Mouse (Mus musculus) gastrocnemius, adult 2 months (tissue): ENCODE data around the gene Schip1. TPM values are rescaled to one million over a fixed set of nuclear protein-coding genes. Genes with fewer than 3 reads are reported as not detected.

Experiments
- DNase-seq: peaks from one replicate; pipeline ENCODE4 v3.0.0; 2022
- H3K27ac ChIP-seq: fragments of 200-600 bp; 2 replicates; pipeline ENCODE4 v1.8.1; 2022; ENCODE audit warnings: mild to moderate bottlenecking
- H3K4me3 ChIP-seq: fragments of 200-600 bp; 2 replicates; pipeline ENCODE4 v1.8.1; 2022; ENCODE audit warnings: mild to moderate bottlenecking, moderate library complexity
- CTCF ChIP-seq: fragments of 200-600 bp; IDR thresholded peaks from 2 replicates; pipeline ENCODE4 v1.8.1; 2022; ENCODE audit warnings: antibody characterized with exemption, mild to moderate bottlenecking, moderate library complexity
- intact Hi-C: fragments of 180-260 bp; cut with DNase I; formaldehyde crosslinking; loops from one replicate; pipeline ENCODE4 v1.15.1; 2025
- total RNA-seq, 2 experiments: library from RNA; stranded (reverse); gene quantifications; 2 replicates each; pipeline ENCODE4 v1.2.3; 2021

Schip1 gene
- total RNA-seq, 2 experiments from 2014 or later: 124 to 144 TPM

GRCm38 (mm10) chr3:68516393-68517081, 451.9 kb downstream of the Schip1 start:
- no peak overlapping the region for H3K4me3 ChIP-seq
- no peak overlapping the region for H3K27ac ChIP-seq
- intact Hi-C loops: no loop called here
- no peak for TF ChIP-seq CTCF
- no peak for DNase-seq

DNA sequence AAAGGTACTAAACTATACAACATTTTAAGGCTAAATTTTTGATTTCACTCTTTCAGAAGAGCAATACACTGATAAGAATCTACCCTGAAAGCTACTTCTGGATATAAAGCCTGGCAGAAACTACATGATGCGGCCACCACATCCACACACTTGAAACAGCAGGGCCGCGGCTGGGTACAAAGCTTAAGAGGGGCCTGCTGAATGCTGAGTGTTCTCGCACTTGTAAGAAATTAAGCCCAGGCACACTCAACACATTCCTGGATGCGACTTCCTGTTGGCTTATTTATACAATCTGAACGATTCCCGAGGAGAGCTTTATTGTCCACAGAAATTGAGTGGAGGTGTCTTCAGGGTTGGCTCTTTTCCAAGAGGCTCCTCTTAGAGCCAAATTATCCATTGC, 452.6 kb downstream of the Schip1 start:
- intact Hi-C loops: no loop called here
- H3K4me3 ChIP-seq: no peak overlapping the region
- no peak for DNase-seq
- H3K27ac ChIP-seq: no peak overlapping the region
- TF ChIP-seq CTCF: no peak

DNA sequence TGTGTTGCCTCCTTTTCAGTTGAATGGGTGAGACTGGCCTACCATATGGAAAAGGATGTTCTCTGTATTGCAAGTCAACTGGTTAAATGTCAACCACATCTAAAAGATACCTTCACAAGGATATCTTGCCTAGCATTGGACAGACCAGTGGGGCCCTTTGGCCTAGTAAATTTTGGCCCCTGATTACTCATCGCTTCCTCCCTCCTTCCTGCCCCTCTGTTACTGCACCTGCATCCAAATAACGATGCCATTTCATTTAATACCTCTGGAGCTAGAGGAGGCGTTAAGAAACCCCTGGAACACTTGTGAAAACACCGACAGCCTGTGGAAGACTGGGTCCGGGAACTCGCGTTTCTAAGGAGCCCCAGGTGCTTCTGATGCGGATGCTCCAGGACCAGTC, 453.4 kb downstream of the Schip1 start:
- no peak for DNase-seq
- no peak for TF ChIP-seq CTCF
- intact Hi-C loops: no loop called here
- no peak overlapping the region for H3K4me3 ChIP-seq
- H3K27ac ChIP-seq: no peak overlapping the region

DNA sequence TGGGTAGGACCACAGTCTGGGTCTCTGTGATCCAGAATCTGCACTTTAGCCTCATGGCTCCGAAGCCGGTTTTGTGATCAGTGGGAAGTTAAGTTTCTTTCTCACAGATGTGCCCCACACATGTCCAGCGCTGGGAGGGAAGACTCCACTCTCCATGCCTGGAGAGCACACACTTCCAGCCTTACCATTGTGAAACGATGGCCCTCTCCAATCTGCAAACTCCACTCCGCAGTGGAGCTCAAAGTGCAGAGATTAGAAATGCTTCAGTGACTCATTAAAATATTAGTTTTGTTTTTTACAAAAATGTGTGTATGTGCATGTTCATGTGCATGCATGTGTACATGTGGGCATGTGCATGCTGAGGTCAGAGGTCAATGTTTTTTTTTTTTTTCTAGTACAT, 454.0 kb downstream of the Schip1 start:
- no peak for DNase-seq
- no peak for TF ChIP-seq CTCF
- intact Hi-C loops: no loop called here
- no peak overlapping the region for H3K4me3 ChIP-seq
- H3K27ac ChIP-seq: no peak overlapping the region

DNA sequence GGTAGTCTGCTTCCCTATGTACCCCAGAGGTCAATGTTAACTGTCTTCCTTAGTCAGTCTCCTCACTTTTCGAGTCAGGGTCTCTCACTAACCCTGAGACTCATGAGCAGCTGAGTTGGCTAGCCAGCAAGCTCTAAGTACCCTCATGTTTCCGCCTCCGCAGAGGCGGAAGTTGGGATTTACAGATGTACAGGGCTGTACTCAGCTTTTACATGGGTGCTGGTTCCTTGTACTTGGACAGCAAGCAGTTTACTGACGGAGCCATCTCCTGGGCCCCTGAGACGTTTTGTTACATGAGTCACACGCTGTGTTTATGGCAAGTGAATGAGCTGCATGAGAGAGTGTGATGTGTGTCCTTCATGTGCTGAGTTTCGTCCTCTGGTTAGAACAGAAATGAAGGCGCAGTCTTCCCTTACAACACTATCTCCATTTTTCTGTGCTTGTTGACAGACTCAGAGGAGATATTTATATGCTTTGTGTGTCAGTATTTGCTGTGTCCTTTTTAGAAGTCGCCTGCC, 460.8 kb downstream of the Schip1 start:
- no peak for DNase-seq
- Histone ChIP-seq H3K27ac (no peak overlapping the region), H3K4me3 (no peak overlapping the region)
- intact Hi-C loops: no loop called here
- TF ChIP-seq CTCF: no peak

DNA sequence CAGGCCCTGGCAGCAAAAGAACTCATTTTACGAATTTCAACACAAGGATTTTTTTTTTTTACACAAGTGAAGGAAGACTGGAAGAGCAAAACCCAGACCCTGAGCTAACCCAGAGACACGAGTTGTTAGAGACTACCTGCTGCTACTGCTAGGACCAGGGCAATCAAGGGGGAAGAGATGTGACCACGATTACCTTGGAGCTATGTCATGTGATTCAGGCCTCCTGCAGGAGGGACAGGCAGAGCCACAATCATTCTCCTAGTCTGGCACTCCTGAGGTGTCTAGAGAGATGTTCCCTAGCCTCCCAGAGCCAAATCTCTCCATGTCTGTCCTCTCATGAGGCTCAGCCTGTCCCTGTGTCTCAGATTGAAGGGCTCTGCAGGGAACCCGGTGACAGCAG, 461.8 kb downstream of the Schip1 start:
- no peak for DNase-seq
- Histone ChIP-seq H3K27ac (no peak overlapping the region), H3K4me3 (no peak overlapping the region)
- intact Hi-C loops: no loop called here
- no peak for TF ChIP-seq CTCF

DNA sequence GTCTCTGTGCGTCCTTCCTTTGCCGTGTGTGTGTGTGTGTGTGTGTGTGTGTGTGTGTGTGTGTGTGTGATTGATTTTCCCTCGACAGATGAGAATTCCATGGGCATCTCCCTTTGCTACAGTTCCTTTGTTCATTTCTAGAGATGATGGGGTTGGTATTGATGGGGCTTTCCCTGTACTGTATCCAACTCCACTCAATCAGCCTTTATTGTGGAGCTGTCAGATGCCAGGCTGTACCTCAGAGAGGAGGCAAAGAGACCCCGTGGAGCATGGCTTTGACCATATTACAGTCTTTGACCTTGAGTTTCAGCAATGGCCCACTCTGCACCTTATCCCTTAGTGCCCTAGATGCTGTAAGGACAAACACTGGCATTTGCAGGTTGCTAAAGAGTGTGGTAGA, 462.6 kb downstream of the Schip1 start:
- no peak for TF ChIP-seq CTCF
- intact Hi-C loops: no loop called here
- Histone ChIP-seq H3K4me3 (no peak overlapping the region), H3K27ac (no peak overlapping the region)
- no peak for DNase-seq

DNA sequence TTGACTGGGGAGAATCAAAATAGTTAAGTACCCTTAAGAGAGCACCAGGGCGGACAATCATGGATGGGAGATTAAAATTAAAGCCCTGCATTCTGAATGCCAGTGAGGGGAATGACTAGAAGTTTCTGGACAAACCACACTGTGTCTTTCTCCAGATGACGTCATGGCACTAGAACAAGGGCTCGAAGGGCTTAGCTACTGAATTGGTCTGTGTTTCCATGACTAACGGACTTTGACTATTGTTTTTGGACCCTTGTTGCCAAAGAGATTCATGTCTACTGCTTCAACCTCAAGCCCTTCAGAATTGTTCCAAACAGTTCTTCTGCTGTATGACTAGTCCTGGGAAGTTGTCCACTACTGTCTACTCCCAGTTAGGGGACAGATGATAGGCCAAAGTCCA, 467.3 kb downstream of the Schip1 start:
- intact Hi-C loops: no loop called here
- TF ChIP-seq CTCF: no peak
- no peak for DNase-seq
- H3K27ac ChIP-seq: no peak overlapping the region
- H3K4me3 ChIP-seq: no peak overlapping the region

DNA sequence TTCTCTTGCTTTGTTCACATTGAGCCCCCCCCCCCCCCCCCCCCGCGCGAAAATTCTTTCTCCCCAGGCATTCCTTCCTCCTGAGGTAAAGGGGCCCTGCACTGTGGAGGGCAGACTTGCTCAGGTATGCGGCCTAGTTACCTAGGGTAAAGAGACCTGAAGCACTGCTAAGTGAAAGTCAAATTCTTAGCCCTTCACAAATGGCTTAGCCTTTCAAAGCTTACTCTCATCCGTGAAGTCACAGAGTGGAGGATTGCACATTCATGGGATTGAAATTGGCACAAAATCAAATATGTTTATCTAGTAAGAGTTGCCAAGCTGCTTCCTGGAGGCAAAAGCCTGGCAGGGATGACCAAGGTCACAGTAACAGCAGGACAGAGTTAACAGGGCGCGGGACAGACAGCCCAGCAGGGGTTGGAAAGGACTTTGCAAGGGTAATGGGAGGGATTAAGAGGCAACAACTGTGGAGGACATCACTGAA, 470.0 kb downstream of the Schip1 start:
- TF ChIP-seq CTCF: no peak
- DNase-seq: no peak
- H3K27ac ChIP-seq: no peak overlapping the region; the same call in 1 of the 2 replicates
- intact Hi-C loops: no loop called here
- no peak overlapping the region for H3K4me3 ChIP-seq

DNA sequence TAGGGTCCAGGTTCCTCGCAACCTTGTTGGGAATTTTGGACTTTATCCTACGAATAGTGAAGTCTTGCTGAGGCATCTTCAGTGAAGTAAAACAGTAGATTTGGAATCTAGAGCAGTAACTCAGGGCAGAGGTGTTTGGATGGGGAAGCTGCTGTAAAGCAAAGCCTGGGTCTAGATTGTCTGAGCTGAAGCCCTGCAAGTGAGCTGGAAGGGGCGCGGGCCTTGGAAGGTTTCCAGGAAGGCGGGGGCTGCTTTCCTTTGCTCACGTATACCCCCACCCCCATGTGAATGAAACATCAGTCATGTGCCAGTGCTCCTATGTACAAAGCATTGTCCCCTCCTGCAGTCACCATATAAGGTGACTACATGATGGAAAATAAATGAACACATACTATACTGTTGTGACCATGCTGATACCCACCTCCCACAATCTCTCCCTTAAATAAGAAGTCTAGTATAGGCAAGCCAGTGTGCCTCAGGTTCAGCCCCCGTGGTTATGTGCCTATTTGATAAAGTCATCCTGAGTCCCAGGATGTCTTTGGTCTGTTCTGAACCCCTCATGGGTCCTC, 470.6 kb downstream of the Schip1 start:
- H3K27ac ChIP-seq: no peak overlapping the region
- intact Hi-C loops: no loop called here
- no peak for DNase-seq
- no peak overlapping the region for H3K4me3 ChIP-seq
- no peak for TF ChIP-seq CTCF

DNA sequence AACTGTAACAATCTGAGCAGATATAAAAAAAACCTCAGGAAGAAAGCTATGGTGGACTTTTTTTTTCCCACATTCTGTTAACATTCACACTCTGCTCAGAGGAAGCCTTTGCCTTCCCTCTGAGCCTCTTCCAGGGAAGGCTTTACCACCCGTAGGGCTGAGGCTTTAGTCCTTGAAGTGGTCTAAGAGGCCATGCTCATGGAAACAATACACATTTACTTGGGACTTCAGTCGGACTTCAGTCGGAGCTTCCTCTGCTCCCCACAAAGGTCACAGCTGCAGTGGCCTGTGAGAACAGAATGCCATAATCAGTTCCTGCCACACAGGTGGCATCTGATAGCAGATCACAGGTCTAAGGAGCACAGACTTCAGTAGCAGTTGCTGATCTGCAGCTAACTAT, 471.5 kb downstream of the Schip1 start:
- intact Hi-C loops: no loop called here
- no peak for DNase-seq
- Histone ChIP-seq H3K27ac (no peak overlapping the region), H3K4me3 (no peak overlapping the region)
- no peak for TF ChIP-seq CTCF

GRCm38 (mm10) chr3:68541688-68542087, 477.1 kb downstream of the Schip1 start:
- DNase-seq: no peak
- TF ChIP-seq CTCF: no peak
- no peak overlapping the region for H3K4me3 ChIP-seq
- intact Hi-C loops: loop anchor here (2.0 to 5.0 kb wide), 2 partner anchors 44 to 485 kb away; no protein-coding TSS in a partner anchor
- no peak overlapping the region for H3K27ac ChIP-seq

- DNase-seq: peak; percentile 70
- Histone ChIP-seq H3K4me3 (peak overlapping the region; percentile 70), H3K27ac (peak overlapping the region; percentile 63)
- TF ChIP-seq CTCF: peak; percentile 84
- intact Hi-C loops: loop anchor here (2.0 to 5.0 kb wide), 2 partner anchors 46 to 486 kb away; no protein-coding TSS in a partner anchor
These were observed 478.4 kb downstream of the Schip1 start for GRCm38 (mm10) chr3:68542944-68543501.
